Mouse (Mus musculus) embryonic fibroblast, embryonic 13.5 days (primary cell): Measurements from ENCODE around the gene Mbnl2.

Source experiments
- CTCF ChIP-seq: IDR thresholded peaks from 2 replicates; pipeline ENCODE4 v1.5.1; 2011; ENCODE audit warnings: mild to moderate bottlenecking, control low read depth, low read length, moderate library complexity, borderline replicate concordance; ENCODE audit not compliant: insufficient read depth
- POLR2A ChIP-seq: IDR thresholded peaks from 2 replicates; pipeline ENCODE4 v1.6.1; 2011; ENCODE audit warnings: low read depth, mild to moderate bottlenecking, control low read depth, low read length, moderate library complexity

DNA sequence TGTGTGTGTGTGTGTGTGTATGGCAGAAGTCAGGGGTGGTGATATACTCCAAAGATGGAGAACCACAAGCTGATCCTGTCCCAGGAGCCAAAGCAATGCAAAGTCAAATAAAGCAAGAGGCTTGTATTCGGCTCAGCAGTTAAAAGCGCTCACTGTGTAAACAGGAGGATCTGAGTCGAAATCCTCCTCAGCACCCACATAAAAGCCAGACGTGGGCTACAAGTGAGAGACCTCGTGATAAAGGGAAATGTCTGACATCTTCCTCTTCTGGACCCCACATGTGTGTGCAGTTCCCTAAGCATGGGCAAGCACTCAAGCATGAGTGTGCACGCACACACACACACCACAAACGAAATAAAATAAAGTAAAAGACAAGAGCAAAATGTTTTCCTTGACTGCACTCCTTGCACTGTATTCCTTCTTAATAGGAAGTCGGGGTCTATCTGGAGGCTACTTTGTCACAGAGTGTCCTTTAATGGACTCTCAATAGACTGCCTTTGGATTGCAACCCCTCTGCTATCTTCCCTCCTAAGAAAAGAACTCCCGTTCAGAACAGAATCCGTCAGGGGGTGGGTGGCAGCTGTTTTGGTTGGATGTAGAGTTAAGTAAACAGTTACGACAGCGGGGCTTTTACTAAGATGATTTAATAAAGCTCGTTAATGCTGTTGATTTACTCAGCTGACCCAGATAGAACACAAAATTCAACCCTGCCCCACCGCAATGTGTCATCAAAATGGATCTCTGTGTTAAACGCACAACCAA lies 18.7 kb upstream of the Mbnl2 start:
- TF ChIP-seq POLR2A (no peak), CTCF (no peak)
